Mouse (Mus musculus) layer of hippocampus, adult 8-10 months (tissue): ENCODE measurements around the gene Gli3. TPM values are rescaled to one million over a fixed set of nuclear protein-coding genes. Genes with fewer than 3 reads are reported as not detected.
A peak's percentile ranks its signal among the peaks of the same experiment; 100 is the strongest.

ENCODE experiments used
- DNase-seq, 2 experiments: peaks; one replicate each; pipeline ENCODE4 v3.0.0; 2022; ENCODE audit warnings: low spot score in 2 of 2
- total RNA-seq, 4 experiments: library from RNA; stranded (reverse); gene quantifications; 2 replicates each; pipeline ENCODE4 v1.2.4; 2022

Gene Gli3
- total RNA-seq, 4 experiments from 2014 or later: 9.6 to 10.2 (median 10.2) TPM

- no peak for DNase-seq
Measured at GRCm38 (mm10) chr13:15641548-15641947, 178.5 kb downstream of the Gli3 start.

DNA sequence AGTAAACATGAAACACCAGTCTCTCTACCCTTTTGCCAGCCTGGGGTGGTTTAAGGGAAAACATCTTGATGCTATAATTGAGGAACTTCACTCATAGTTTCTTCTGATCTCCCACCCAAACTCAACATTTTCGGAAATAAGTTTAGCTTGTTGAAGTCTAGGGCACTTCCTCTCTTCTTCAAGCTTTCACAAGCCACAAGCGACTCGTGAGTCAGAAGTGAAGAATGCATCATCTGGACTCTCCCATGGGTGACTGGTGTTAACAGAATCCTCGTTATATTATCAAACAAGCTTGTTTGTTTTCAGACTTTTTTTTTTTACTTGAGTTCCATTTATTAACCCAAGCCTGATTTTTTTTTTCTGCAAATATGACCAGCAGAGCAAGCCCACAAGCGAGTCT is 197.5 kb downstream of the Gli3 start:
- DNase-seq: no peak

GRCm38 (mm10) chr13:15662375-15662774 is 199.3 kb downstream of the Gli3 start:
- DNase-seq: no peak

DNA sequence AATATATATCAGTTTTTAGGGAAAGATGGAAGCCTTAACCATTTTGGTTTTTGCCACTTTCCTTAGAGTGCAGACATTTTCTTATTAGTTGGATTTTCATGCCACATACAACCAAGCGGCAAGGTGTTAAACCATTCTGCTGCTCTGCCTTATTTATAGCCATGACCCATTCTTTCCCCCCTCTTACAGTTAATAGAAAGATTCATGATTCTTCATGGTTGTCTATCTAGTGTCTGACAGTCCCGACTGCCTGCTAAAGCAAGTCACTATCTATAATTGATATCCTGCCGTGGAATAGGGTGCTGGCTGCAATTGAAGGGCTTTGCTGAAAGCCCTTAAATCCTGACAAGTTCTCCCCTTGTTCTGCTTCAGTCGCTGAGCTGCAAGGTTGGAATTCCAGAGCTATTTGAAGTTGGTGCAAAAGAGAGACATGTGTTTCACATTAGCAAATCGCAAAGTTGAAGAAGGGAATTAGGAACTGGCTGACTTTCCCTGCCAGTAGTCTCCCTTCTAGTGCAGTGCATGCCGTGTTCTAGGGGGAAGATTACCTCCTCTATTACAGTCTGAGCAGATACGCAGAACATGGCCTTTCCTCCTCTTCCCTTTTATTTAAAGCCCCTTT is 201.7 kb downstream of the Gli3 start:
- no peak for DNase-seq

DNA sequence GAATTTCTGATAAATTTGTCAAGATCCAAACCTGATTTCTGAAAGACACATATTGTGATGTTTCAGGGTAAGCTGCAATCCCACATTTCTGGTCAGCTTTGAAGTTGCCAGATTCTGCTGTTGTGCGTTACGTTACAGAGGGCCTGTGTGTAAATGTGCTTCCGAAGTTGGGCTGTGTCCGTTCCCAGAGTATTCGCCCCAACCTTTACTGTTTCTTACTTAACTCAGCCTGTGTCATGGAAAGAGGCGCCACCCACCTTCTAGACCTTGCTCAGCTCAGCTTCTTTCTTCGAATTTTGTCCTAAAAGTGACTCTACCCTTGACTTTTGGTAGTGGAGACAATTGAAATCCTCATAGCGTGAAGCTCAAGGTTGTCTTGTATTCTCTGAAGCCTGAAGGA is 202.5 kb downstream of the Gli3 start:
- no peak for DNase-seq

GRCm38 (mm10) chr13:15670144-15670961 is 207.3 kb downstream of the Gli3 start:
- no peak for DNase-seq

DNA sequence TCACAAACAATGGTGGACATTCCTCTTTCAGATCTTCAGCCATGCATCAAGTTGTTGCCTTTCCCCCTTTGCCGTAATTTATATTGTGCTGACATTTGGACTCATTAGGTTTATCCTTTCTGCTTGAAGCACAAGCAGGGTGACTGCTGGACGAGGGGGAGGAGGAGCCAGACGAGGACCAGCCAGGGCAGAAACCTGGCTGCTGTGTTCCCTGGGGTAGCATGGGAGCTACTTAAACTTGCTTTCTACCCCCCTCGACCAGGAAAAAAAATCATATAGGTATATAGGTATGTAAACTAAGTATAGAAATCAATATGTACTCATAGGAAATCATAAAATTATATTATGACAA is 207.9 kb downstream of the Gli3 start:
- no peak for DNase-seq

DNA sequence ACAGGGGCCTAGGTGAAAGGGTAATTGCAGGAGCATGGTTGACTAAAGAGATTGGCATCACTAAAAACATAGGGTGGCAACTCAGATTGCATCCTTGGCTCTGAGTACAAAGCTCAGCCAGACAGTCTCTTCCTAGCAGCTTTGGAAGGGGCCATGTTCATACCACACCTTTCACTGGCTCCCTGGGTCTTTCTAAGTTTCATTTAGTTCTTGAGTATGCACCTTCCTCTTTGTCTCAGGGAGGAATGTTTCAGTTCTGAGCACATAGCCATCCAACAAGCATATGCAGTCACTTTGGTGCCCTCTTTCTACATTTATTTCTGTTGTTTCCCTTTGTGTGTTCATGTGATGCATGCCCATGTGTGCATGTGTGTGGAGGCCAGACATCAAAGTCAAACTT is 212.4 kb downstream of the Gli3 start:
- DNase-seq: no peak

DNA sequence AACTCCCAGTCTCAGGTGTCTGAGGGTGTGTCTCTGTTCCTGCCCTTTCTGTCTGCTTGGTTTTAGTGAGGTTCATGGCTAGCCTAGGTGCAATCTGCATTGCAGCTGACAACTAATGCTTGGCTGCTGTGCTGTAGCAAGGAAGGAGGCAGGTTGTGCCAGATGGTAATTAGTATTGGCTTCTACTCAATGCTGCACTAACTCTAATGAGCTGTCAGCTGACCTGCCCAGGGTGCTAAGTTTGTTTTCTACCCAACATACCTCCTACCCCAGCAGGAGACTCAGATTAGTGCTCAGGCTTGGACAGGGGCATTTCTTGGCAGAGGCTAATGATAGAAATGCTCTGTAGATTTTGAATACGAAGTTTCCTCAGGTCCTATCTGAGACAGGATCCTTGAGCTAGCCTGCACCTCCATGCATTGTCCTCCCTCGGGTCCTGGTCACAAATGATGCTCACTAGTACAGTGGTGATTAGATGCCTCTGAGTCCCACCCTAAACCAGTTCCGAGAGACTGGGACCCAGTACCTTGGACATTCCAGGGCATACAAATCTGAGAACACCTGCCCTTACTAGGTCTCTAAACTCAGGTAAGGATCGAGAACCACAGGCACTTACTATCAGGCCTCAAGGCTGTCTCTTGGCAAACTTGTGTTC is 214.2 kb downstream of the Gli3 start:
- peak; percentile 13 to 17 for DNase-seq

- no peak for DNase-seq
Measured at GRCm38 (mm10) chr13:15681530-15681929, 218.5 kb downstream of the Gli3 start.

DNA sequence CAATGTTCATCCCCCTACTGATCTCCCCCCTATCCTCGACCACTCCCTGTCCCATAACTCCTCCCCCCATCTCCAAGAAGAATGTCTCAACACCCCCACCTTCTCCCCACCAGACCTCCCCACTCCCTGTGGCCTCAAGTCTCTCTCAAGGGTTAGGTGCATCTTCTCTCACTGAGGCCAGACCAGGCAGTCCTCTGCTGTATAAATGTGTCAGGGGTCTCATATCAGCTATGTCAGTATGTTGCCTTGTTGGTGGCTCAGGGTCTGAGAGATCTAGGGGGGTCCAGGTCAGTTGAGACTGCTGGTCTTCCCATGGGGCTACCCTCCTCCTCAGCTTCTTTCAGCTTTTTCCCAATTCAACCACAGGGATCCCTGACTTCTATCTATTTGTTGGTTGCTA is 220.0 kb downstream of the Gli3 start:
- DNase-seq: no peak

DNA sequence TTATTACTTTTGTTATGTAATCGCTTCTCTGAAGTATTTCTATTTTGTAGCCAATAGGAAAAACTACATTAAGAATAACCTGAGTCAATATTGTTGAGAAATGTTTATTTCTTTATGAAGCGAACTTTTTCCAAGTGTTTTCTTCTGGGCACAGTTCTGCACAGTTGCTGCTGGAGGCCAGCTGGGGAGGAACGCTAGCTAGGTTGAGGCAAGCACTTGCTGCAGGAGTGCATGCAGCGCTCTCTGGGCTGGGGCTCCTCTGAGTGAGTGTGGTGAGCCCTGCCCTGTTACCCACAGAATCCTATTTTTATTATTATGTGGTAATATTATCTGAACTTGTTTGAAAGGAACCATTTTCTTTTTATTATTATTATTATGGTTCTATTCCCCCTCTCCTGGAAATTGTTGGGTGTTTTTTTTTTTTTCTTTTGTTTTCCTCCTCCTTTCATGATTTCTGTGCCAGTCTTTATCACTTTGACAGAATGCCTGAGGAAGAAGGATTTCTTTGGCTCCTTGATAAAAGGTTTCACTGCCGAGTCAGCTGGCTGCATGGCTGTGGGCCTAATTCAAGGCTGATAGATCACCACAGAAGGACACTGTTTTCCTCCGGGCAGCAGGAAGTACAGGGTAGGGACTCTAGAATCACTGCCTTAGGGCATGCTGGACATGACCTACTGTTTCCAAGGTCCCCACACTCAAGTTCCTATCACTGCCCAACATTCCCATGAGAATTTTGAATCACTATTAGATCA is 225.2 kb downstream of the Gli3 start:
- no peak for DNase-seq

GRCm38 (mm10) chr13:15688826-15689501 is 225.9 kb downstream of the Gli3 start:
- no peak for DNase-seq

GRCm38 (mm10) chr13:15691751-15692464 is 228.9 kb downstream of the Gli3 start:
- no peak for DNase-seq

GRCm38 (mm10) chr13:15692465-15692809 is 229.4 kb downstream of the Gli3 start:
- no peak for DNase-seq

GRCm38 (mm10) chr13:15698284-15698683 is 235.2 kb downstream of the Gli3 start:
- no peak for DNase-seq

GRCm38 (mm10) chr13:15699116-15699515 is 236.1 kb downstream of the Gli3 start:
- DNase-seq: no peak

- DNase-seq: no peak
Measured at GRCm38 (mm10) chr13:15704669-15705068, 241.6 kb downstream of the Gli3 start.

DNA sequence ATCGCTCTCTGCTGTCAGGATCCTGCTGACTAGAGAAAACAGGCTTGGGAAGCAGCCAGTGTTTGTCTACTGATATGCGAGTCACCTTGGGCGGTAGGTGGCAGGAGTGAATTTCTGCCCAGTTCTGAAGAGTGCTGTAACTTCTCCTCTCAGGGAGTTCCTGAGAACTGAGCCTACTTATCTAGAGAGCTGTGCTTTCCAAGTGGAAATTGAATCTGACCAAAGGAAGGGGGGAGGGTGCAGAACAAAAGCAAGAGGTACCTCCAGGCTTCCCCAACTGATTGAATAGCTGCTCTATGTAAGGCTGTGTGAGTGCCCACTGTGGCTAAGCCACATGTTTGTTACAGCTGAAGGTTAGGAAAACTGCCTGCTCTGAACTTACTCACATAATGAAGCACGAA is 244.4 kb downstream of the Gli3 start:
- DNase-seq: no peak

GRCm38 (mm10) chr13:15713486-15713885 is 250.5 kb downstream of the Gli3 start:
- DNase-seq: no peak

DNA sequence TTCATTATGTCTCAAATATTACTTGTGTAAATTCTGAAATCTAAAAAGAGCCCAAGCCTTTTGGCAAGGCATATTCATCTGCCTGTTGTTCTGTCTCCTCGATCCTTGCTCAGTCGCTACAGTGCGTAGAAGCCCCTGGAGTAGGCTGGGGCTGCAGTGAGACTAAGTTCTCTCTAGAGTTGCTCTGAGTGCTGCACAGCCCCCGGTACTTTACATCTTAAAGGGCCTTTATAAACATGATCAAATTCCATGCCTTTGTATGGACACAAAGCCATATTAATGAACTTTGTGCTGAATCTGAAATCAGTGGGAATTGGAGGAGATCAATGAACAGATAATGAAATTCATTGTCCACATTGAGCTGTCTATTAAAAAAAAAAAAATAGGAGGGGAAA is 251.3 kb downstream of the Gli3 start:
- DNase-seq: no peak
